Mouse (Mus musculus) heart, embryonic 16.5 days (tissue): Measurements from ENCODE around the gene Fgfr1op. TPM values are rescaled to one million over a fixed set of nuclear protein-coding genes. Genes with fewer than 3 reads are reported as not detected.

Experiments used
- ATAC-seq: fragments of 200-750 bp; cut with Nextera tagmentation; replicated peaks from 2 replicates; pipeline ENCODE4 v1.8.0; 2017; ENCODE audit warnings: moderate number of reproducible peaks; ENCODE audit not compliant: insufficient read depth, low FRiP score; ENCODE audit errors: extremely low read depth
- H3K27ac ChIP-seq: fragments of 300-500 bp; sonication (generic); 2 replicates; pipeline ENCODE4 v1.5.1; 2014; ENCODE audit warnings: mild to moderate bottlenecking, low read length, control low read depth, moderate library complexity
- H3K27me3 ChIP-seq: fragments of 300-500 bp; sonication (generic); 2 replicates; pipeline ENCODE4 v1.6.1; 2014; ENCODE audit warnings: low read length, mixed read lengths; ENCODE audit not compliant: control insufficient read depth, insufficient read depth
- H3K36me3 ChIP-seq: fragments of 300-500 bp; sonication (generic); 2 replicates; pipeline ENCODE4 v1.6.1; 2014; ENCODE audit not compliant: control insufficient read depth, insufficient read depth
- H3K4me1 ChIP-seq: fragments of 300-500 bp; sonication (generic); 2 replicates; pipeline ENCODE4 v1.6.1; 2014; ENCODE audit warnings: low read length, mixed read lengths; ENCODE audit not compliant: control insufficient read depth, insufficient read depth
- H3K4me2 ChIP-seq: fragments of 300-500 bp; sonication (generic); 2 replicates; pipeline ENCODE4 v1.6.1; 2014; ENCODE audit warnings: low read depth, mild to moderate bottlenecking, control low read depth, low read length
- H3K4me3 ChIP-seq: fragments of 300-500 bp; sonication (generic); 2 replicates; pipeline ENCODE4 v1.5.1; 2014; ENCODE audit warnings: mild to moderate bottlenecking, control low read depth, low read length
- H3K9ac ChIP-seq: fragments of 300-500 bp; sonication (generic); 2 replicates; pipeline ENCODE4 v1.6.1; 2014; ENCODE audit warnings: low read length, control low read depth
- H3K9me3 ChIP-seq: fragments of 300-500 bp; sonication (generic); replicated peaks from 2 replicates; pipeline ENCODE4 v1.6.1; 2016; ENCODE audit warnings: low read length; ENCODE audit not compliant: control insufficient read depth
- WGBS: fragments of 180-500 bp; shearing (Covaris S2); extraction: QIAGEN DNeasy Blood & Tissue Kit; methylation state at CpG from one replicate; pipeline ENCODE4 v1.1.7; 2014; 5-methylcytosine and 5-hydroxymethylcytosine counted together
- polyA plus RNA-seq: library from polyadenylated mRNA; unstranded; fragments of >200 nt; fragmentation: Nextera tagmentation; extraction: Ambion mirVana; gene quantifications from 2 replicates; pipeline ENCODE4 v1.2.1, GENCODE M21; 2015

Fgfr1op gene
- polyA plus RNA-seq, 1 experiment from 2014 or later: 31.0 TPM

DNA sequence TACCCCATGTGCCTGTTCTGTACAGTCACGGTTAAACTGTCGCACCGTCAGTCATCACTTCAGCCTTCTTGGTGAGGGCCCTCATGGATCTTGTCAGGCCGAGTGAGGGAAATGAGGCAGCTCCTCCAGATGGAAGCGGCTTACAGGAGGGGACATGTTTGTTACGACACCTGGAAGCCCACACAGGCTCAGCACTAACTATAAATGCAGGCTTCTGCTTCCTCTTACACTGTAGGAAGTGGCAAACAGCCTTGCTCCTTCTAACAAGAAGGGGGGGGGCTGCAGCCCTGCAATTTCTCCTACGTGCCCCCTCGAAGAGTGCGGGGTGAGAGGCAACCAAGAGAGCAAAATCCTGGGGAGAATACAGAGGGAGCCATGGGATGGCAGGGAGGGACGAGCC, 45.4 kb downstream of the Fgfr1op start:
- no peaks in the 10 kb centered on the region for H3K9me3 ChIP-seq
- ATAC-seq: no peak
- H3K36me3 ChIP-seq: no peaks in the 10 kb centered on the region
- no peaks in the 10 kb centered on the region for H3K4me1 ChIP-seq
- no peak overlapping the region for H3K27ac ChIP-seq
- H3K9ac ChIP-seq: no peak overlapping the region
- H3K4me3 ChIP-seq: no peak overlapping the region
- no peak overlapping the region for H3K4me2 ChIP-seq
- no peaks in the 10 kb centered on the region; the same call in 1 of the 2 replicates for H3K27me3 ChIP-seq
- WGBS: 64% methylated on average over 10 of the region's 10 CpGs

- no peak overlapping the region for H3K9ac ChIP-seq
- H3K36me3 ChIP-seq: no peaks in the 10 kb centered on the region
- ATAC-seq: no peak
- no peaks in the 10 kb centered on the region; the same call in 1 of the 2 replicates for H3K27me3 ChIP-seq
- no peak overlapping the region for H3K4me3 ChIP-seq
- no peaks in the 10 kb centered on the region for H3K9me3 ChIP-seq
- WGBS: 74% methylated on average over 6 of the region's 6 CpGs
- H3K4me2 ChIP-seq: no peak overlapping the region
- H3K27ac ChIP-seq: no peak overlapping the region
- no peaks in the 10 kb centered on the region for H3K4me1 ChIP-seq
Measured at GRCm38 (mm10) chr17:8211399-8211798, 46.1 kb downstream of the Fgfr1op start.

DNA sequence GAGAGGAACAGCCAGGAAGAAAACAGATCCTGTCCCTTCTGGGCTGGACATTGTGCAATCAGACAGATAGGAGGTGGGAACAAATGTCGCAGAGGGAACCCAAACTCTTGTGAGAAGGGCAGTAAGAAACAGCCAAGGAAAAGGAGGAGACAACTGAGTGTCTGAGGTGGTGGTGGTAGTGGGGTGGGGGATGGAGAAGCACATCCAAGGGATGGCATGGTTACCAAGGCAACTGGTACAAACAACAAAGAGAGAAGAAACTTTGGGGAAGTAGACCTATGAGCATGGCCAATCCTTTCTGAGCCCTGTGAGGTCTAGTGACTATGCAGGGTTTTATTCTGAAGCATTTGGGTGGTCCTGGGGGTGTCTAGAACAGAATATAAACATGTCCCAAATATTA, 49.1 kb downstream of the Fgfr1op start:
- Histone ChIP-seq H3K4me1 (no peaks in the 10 kb centered on the region), H3K9ac (no peak overlapping the region), H3K27me3 (no peaks in the 10 kb centered on the region; the same call in 1 of the 2 replicates), H3K27ac (no peak overlapping the region), H3K9me3 (no peaks in the 10 kb centered on the region), H3K4me2 (no peak overlapping the region), H3K36me3 (no peaks in the 10 kb centered on the region), H3K4me3 (no peak overlapping the region)
- 61% methylated on average over 1 of the region's 1 CpGs for WGBS
- ATAC-seq: no peak

DNA sequence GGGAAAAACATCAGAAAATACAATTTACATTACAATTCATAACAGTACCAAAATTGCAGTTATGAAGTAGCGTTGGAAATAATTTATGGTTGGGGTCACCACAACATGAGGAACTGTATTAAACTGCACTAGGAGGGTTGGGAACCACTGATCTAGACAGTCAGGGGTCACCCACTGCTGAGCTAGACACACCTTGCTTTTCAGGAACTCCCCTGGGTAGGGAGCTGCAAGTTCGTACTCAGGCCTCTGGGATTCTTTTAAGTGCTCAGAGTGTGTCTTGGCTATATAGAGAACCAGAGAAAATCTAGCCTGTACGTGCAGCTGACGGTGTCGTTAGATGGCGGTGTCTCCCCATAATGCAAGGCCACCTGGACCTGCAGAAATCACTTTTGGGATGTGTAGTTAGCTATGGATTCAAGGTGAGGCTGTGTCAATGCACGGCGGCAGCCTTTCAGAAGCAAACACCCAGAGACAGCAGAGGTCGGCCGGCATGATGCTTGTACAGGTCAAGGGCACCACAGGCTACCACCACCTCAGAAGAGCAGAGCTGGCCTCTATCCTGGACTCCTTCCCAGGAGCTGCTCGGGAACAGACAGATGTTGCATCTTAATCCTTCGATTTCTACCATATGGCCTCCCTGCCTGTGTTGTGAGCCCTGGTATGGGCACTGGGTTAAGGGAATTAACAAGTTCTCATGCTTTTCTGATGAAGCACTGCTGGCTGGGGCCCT, 49.9 kb downstream of the Fgfr1op start:
- Histone ChIP-seq H3K27me3 (no peaks in the 10 kb centered on the region; the same call in 1 of the 2 replicates), H3K36me3 (no peaks in the 10 kb centered on the region), H3K9ac (no peak overlapping the region), H3K27ac (no peak overlapping the region), H3K4me1 (no peaks in the 10 kb centered on the region), H3K4me3 (no peak overlapping the region), H3K9me3 (no peaks in the 10 kb centered on the region), H3K4me2 (no peak overlapping the region)
- no peak for ATAC-seq
- 86% methylated on average over 12 of the region's 12 CpGs for WGBS

DNA sequence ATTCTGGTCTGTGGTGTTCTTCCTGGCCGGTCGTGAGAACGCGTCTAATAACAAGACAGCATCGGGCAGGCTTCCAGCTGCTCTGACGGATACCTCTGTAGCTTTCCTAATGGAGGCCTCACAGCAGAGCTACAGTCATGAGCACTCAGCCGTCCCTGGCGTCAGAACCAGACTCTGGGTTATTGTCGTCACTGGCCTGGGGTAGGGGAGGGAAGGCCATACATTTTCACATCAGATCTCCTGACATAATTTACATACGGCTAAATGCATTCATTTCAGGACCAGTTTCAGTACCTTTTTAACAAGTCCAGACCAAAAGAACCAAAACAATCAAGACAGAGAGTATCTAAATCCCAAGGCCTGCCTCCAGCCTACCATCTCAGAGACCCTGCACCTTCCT, 57.9 kb downstream of the Fgfr1op start:
- H3K36me3 ChIP-seq: no peaks in the 10 kb centered on the region
- no peak overlapping the region for H3K4me3 ChIP-seq
- no peak overlapping the region for H3K9ac ChIP-seq
- no peak overlapping the region for H3K4me2 ChIP-seq
- H3K27ac ChIP-seq: no peak overlapping the region
- ATAC-seq: no peak
- H3K9me3 ChIP-seq: no peaks in the 10 kb centered on the region
- no peaks in the 10 kb centered on the region for H3K4me1 ChIP-seq
- H3K27me3 ChIP-seq: no peaks in the 10 kb centered on the region
- WGBS: 78% methylated on average over 10 of the region's 10 CpGs

- no peaks in the 10 kb centered on the region for H3K9me3 ChIP-seq
- no peak overlapping the region for H3K27ac ChIP-seq
- H3K4me3 ChIP-seq: no peak overlapping the region
- no peaks in the 10 kb centered on the region for H3K36me3 ChIP-seq
- H3K4me2 ChIP-seq: no peak overlapping the region
- no peak for ATAC-seq
- 70% methylated on average over 1 of the region's 1 CpGs for WGBS
- no peaks in the 10 kb centered on the region for H3K4me1 ChIP-seq
- H3K27me3 ChIP-seq: no peaks in the 10 kb centered on the region
- H3K9ac ChIP-seq: no peak overlapping the region
Measured at GRCm38 (mm10) chr17:8224072-8224471, 58.8 kb downstream of the Fgfr1op start.

- Histone ChIP-seq H3K36me3 (no peaks in the 10 kb centered on the region), H3K9me3 (no peaks in the 10 kb centered on the region), H3K27me3 (no peaks in the 10 kb centered on the region), H3K9ac (no peak overlapping the region), H3K4me3 (no peak overlapping the region), H3K4me1 (no peaks in the 10 kb centered on the region), H3K27ac (no peak overlapping the region), H3K4me2 (no peak overlapping the region)
- ATAC-seq: no peak
- 92% methylated on average over 2 of the region's 2 CpGs for WGBS
Measured at GRCm38 (mm10) chr17:8225166-8225565, 59.9 kb downstream of the Fgfr1op start.

- Histone ChIP-seq H3K27me3 (no peaks in the 10 kb centered on the region), H3K27ac (no peak overlapping the region), H3K9me3 (no peaks in the 10 kb centered on the region), H3K4me1 (no peaks in the 10 kb centered on the region), H3K4me3 (no peak overlapping the region), H3K36me3 (no peaks in the 10 kb centered on the region), H3K4me2 (no peak overlapping the region), H3K9ac (no peak overlapping the region)
- ATAC-seq: no peak
- WGBS: 72% methylated on average over 4 of the region's 4 CpGs
Measured at GRCm38 (mm10) chr17:8225746-8226145, 60.4 kb downstream of the Fgfr1op start.

DNA sequence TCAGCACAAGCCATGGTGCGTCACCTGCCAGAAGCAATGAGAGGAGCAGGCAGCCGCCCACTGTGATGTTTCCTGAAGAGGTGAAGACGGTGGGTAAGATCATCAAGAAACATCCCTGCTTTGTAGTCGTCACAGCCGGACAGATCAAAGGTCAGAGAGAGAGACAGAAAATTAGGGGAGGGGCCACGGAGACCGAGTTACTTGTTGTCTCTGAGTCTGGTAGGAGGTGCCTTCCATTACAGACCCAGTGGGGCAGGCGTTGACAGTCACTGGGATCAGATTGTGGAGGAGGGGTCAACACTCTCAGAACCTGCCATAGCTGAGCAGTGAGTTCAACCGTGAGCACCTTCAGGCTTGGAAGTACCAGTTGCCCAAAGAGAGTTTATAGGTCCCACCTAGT, 63.3 kb downstream of the Fgfr1op start:
- H3K9me3 ChIP-seq: no peaks in the 10 kb centered on the region
- H3K27me3 ChIP-seq: no peaks in the 10 kb centered on the region
- no peak overlapping the region for H3K4me3 ChIP-seq
- 44% methylated on average over 9 of the region's 9 CpGs for WGBS
- no peaks in the 10 kb centered on the region for H3K4me1 ChIP-seq
- H3K36me3 ChIP-seq: no peaks in the 10 kb centered on the region
- H3K9ac ChIP-seq: no peak overlapping the region
- no peak for ATAC-seq
- H3K27ac ChIP-seq: no peak overlapping the region
- no peak overlapping the region for H3K4me2 ChIP-seq
